Mouse (Mus musculus): ENCODE results near the gene Clmn. TPM values are rescaled to one million over a fixed set of nuclear protein-coding genes. Genes with fewer than 3 reads are reported as not detected.

Gene Clmn
- polyA plus RNA-seq, 1 experiment from 2014 or later, result 2.5 TPM

GRCm38 (mm10) chr12:104771941-104772340 is 92.9 kb downstream of the Clmn start:
- H3K4me1 ChIP-seq (ENCODE audit: control insufficient read depth, insufficient read depth, low read length), result peaks cover 5% of the 10 kb centered on the region
- H3K4me2 ChIP-seq, result no peak overlapping the region
- WGBS, result 83% methylated on average over 2 of the region's 2 CpGs
- H3K9ac ChIP-seq (ENCODE audit: low read length), result no peak overlapping the region
- ATAC-seq (ENCODE audit: low FRiP score) (no peak), DNase-seq (ENCODE audit: low spot score, missing footprints) (no peak)
- no peak overlapping the region for H3K4me3 ChIP-seq (ENCODE audit: low read depth, low read length)
- H3K36me3 ChIP-seq (ENCODE audit: control insufficient read depth, insufficient read depth, low read length), result no peaks in the 10 kb centered on the region; the same call in 1 of the 2 replicates
- H3K9me3 ChIP-seq (ENCODE audit: control insufficient read depth, low read length), result no peaks in the 10 kb centered on the region
- H3K27me3 ChIP-seq (ENCODE audit: control insufficient read depth, insufficient read depth, low read length), result no peaks in the 10 kb centered on the region
- no peak overlapping the region for H3K27ac ChIP-seq (ENCODE audit: low read depth, low read length)

GRCm38 (mm10) chr12:104769201-104769785 is 95.6 kb downstream of the Clmn start:
- DNase-seq (ENCODE audit: low spot score, missing footprints) (peak; percentile 47), ATAC-seq (ENCODE audit: low FRiP score) (no peak)
- WGBS, result 80% methylated on average over 10 of the region's 10 CpGs

GRCm38 (mm10) chr12:104767183-104767582 is 97.7 kb downstream of the Clmn start:
- no peak overlapping the region for H3K4me3 ChIP-seq (ENCODE audit: low read depth, low read length)
- H3K36me3 ChIP-seq (ENCODE audit: control insufficient read depth, insufficient read depth, low read length), result no peaks in the 10 kb centered on the region
- H3K27me3 ChIP-seq (ENCODE audit: control insufficient read depth, insufficient read depth, low read length), result no peaks in the 10 kb centered on the region
- H3K4me2 ChIP-seq, result no peak overlapping the region
- DNase-seq (ENCODE audit: low spot score, missing footprints) (peak; percentile 72), ATAC-seq (ENCODE audit: low FRiP score) (no peak)
- H3K4me1 ChIP-seq (ENCODE audit: control insufficient read depth, insufficient read depth, low read length), result peaks cover 11% of the 10 kb centered on the region
- 78% methylated on average over 4 of the region's 4 CpGs for WGBS
- H3K27ac ChIP-seq (ENCODE audit: low read depth, low read length), result no peak overlapping the region
- no peaks in the 10 kb centered on the region for H3K9me3 ChIP-seq (ENCODE audit: control insufficient read depth, low read length)
- H3K9ac ChIP-seq (ENCODE audit: low read length), result no peak overlapping the region

More at GRCm38 (mm10) chr12:104769201-104769785, 95.6 kb downstream of the Clmn start:
- H3K4me1 ChIP-seq (ENCODE audit: control insufficient read depth, insufficient read depth, low read length), result peaks cover 5% of the 10 kb centered on the region
- H3K27me3 ChIP-seq (ENCODE audit: control insufficient read depth, insufficient read depth, low read length), result no peaks in the 10 kb centered on the region
- no peak overlapping the region for H3K27ac ChIP-seq (ENCODE audit: low read depth, low read length)
- H3K9me3 ChIP-seq (ENCODE audit: control insufficient read depth, low read length), result no peaks in the 10 kb centered on the region
- H3K4me3 ChIP-seq (ENCODE audit: low read depth, low read length), result no peak overlapping the region
- H3K4me2 ChIP-seq, result no peak overlapping the region
- H3K9ac ChIP-seq (ENCODE audit: low read length), result no peak overlapping the region
- no peaks in the 10 kb centered on the region for H3K36me3 ChIP-seq (ENCODE audit: control insufficient read depth, insufficient read depth, low read length)

- 89% methylated on average over 7 of the region's 7 CpGs for WGBS
- H3K4me3 ChIP-seq (ENCODE audit: low read depth, low read length), result no peak overlapping the region
- H3K4me2 ChIP-seq, result no peak overlapping the region
- no peak overlapping the region for H3K27ac ChIP-seq (ENCODE audit: low read depth, low read length)
- H3K36me3 ChIP-seq (ENCODE audit: control insufficient read depth, insufficient read depth, low read length), result no peaks in the 10 kb centered on the region
- no peak overlapping the region for H3K9ac ChIP-seq (ENCODE audit: low read length)
- ATAC-seq (ENCODE audit: low FRiP score), result no peak
- H3K4me1 ChIP-seq (ENCODE audit: control insufficient read depth, insufficient read depth, low read length), result peaks cover 11% of the 10 kb centered on the region
- H3K27me3 ChIP-seq (ENCODE audit: control insufficient read depth, insufficient read depth, low read length), result no peaks in the 10 kb centered on the region
- DNase-seq (ENCODE audit: low spot score, missing footprints), result no peak
- H3K9me3 ChIP-seq (ENCODE audit: control insufficient read depth, low read length), result no peaks in the 10 kb centered on the region
Observed at GRCm38 (mm10) chr12:104765761-104766160, 99.1 kb downstream of the Clmn start.

DNA sequence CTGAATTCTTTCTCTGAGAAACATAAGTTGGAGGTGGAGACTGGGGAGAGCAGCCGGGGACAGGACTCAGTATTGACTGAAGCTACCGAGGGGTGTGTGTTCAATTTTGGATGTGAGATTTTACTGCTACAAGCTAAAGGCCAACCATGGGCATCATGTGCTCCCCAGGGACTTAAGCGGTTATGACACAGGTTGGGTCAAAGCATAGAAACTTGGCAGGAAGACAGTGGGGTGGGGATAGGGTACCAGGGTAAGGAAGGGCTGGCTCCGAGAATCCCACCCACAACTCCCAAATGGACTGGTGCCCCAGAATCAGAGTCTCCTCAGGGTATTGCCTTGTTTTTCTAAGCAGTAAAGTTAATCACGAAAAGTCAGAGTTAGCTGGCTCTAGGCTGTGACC is 99.8 kb downstream of the Clmn start:
- Histone ChIP-seq H3K27ac (ENCODE audit: low read depth, low read length) (no peak overlapping the region), H3K4me3 (ENCODE audit: low read depth, low read length) (no peak overlapping the region), H3K9ac (ENCODE audit: low read length) (no peak overlapping the region), H3K4me2 (no peak overlapping the region), H3K4me1 (ENCODE audit: control insufficient read depth, insufficient read depth, low read length) (peaks cover 11% of the 10 kb centered on the region), H3K36me3 (ENCODE audit: control insufficient read depth, insufficient read depth, low read length) (no peaks in the 10 kb centered on the region), H3K9me3 (ENCODE audit: control insufficient read depth, low read length) (no peaks in the 10 kb centered on the region), H3K27me3 (ENCODE audit: control insufficient read depth, insufficient read depth, low read length) (no peaks in the 10 kb centered on the region)
- no peak for ATAC-seq (ENCODE audit: low FRiP score)
- DNase-seq (ENCODE audit: low spot score, missing footprints), result no peak
- WGBS, result 87% methylated on average over 5 of the region's 5 CpGs

GRCm38 (mm10) chr12:104763918-104764317 is 101.0 kb downstream of the Clmn start:
- Histone ChIP-seq H3K27me3 (ENCODE audit: control insufficient read depth, insufficient read depth, low read length) (no peaks in the 10 kb centered on the region), H3K4me3 (ENCODE audit: low read depth, low read length) (no peak overlapping the region), H3K9ac (ENCODE audit: low read length) (no peak overlapping the region), H3K4me1 (ENCODE audit: control insufficient read depth, insufficient read depth, low read length) (peaks cover 11% of the 10 kb centered on the region), H3K36me3 (ENCODE audit: control insufficient read depth, insufficient read depth, low read length) (no peaks in the 10 kb centered on the region), H3K27ac (ENCODE audit: low read depth, low read length) (no peak overlapping the region), H3K4me2 (no peak overlapping the region), H3K9me3 (ENCODE audit: control insufficient read depth, low read length) (no peaks in the 10 kb centered on the region)
- ATAC-seq (ENCODE audit: low FRiP score) (no peak), DNase-seq (ENCODE audit: low spot score, missing footprints) (peak; percentile 87)
- 25% methylated on average over 6 of the region's 6 CpGs for WGBS

DNA sequence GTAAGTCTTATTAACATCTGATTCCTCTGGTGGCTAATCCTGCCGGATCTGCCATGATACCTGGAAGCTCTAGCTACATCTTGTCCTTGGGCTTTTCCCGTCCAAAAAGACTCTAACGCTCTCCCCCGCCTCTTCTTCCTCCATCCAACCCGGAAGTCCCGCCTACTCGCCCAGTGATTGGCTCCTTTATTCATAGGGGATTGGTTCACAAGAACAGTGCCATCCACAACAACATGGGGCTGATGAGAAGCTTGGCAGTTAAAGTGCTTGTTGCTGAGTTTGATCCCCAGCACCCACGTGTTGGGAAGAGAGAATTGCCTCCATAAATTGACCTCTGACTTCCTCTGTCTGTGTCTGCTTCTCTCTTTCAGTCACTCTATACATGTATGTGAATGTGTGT is 103.5 kb downstream of the Clmn start:
- no peak overlapping the region for H3K9ac ChIP-seq (ENCODE audit: low read length)
- ATAC-seq (ENCODE audit: low FRiP score) (no peak), DNase-seq (ENCODE audit: low spot score, missing footprints) (peak; percentile 37)
- no peaks in the 10 kb centered on the region for H3K9me3 ChIP-seq (ENCODE audit: control insufficient read depth, low read length)
- H3K4me1 ChIP-seq (ENCODE audit: control insufficient read depth, insufficient read depth, low read length), result peaks cover 7% of the 10 kb centered on the region; the same call in 1 of the 2 replicates
- H3K27ac ChIP-seq (ENCODE audit: low read depth, low read length), result no peak overlapping the region
- 87% methylated on average over 8 of the region's 8 CpGs for WGBS
- H3K27me3 ChIP-seq (ENCODE audit: control insufficient read depth, insufficient read depth, low read length), result no peaks in the 10 kb centered on the region
- no peak overlapping the region for H3K4me3 ChIP-seq (ENCODE audit: low read depth, low read length)
- no peaks in the 10 kb centered on the region for H3K36me3 ChIP-seq (ENCODE audit: control insufficient read depth, insufficient read depth, low read length)
- H3K4me2 ChIP-seq, result no peak overlapping the region

- H3K4me3 ChIP-seq (ENCODE audit: low read depth, low read length), result no peak overlapping the region
- no peak for ATAC-seq (ENCODE audit: low FRiP score)
Observed at GRCm38 (mm10) chr12:104758066-104758465, 106.8 kb downstream of the Clmn start.

GRCm38 (mm10) chr12:104753686-104754085 is 111.2 kb downstream of the Clmn start:
- Histone ChIP-seq H3K9ac (ENCODE audit: low read length) (no peak overlapping the region), H3K9me3 (ENCODE audit: control insufficient read depth, low read length) (no peaks in the 10 kb centered on the region), H3K4me3 (ENCODE audit: low read depth, low read length) (no peak overlapping the region), H3K27ac (ENCODE audit: low read depth, low read length) (no peak overlapping the region), H3K4me2 (no peak overlapping the region), H3K27me3 (ENCODE audit: control insufficient read depth, insufficient read depth, low read length) (no peaks in the 10 kb centered on the region), H3K36me3 (ENCODE audit: control insufficient read depth, insufficient read depth, low read length) (no peaks in the 10 kb centered on the region), H3K4me1 (ENCODE audit: control insufficient read depth, insufficient read depth, low read length) (peaks cover 19% of the 10 kb centered on the region)
- DNase-seq (ENCODE audit: low spot score, missing footprints) (no peak), ATAC-seq (ENCODE audit: low FRiP score) (no peak)
- WGBS, result 75% methylated on average over 4 of the region's 4 CpGs

More at GRCm38 (mm10) chr12:104758066-104758465, 106.8 kb downstream of the Clmn start:
- H3K9me3 ChIP-seq (ENCODE audit: control insufficient read depth, low read length), result no peaks in the 10 kb centered on the region
- no peaks in the 10 kb centered on the region for H3K4me1 ChIP-seq (ENCODE audit: control insufficient read depth, insufficient read depth, low read length)
- H3K9ac ChIP-seq (ENCODE audit: low read length), result no peak overlapping the region
- WGBS, result 90% methylated on average over 7 of the region's 7 CpGs
- no peaks in the 10 kb centered on the region for H3K27me3 ChIP-seq (ENCODE audit: control insufficient read depth, insufficient read depth, low read length)
- no peak overlapping the region for H3K27ac ChIP-seq (ENCODE audit: low read depth, low read length)
- H3K4me2 ChIP-seq, result no peak overlapping the region
- H3K36me3 ChIP-seq (ENCODE audit: control insufficient read depth, insufficient read depth, low read length), result no peaks in the 10 kb centered on the region
- no peak for DNase-seq (ENCODE audit: low spot score, missing footprints)
